Mouse (Mus musculus): ENCODE results near the gene Il27ra. TPM values are rescaled to one million over a fixed set of nuclear protein-coding genes. Genes with fewer than 3 reads are reported as not detected.

Il27ra gene
- polyA plus RNA-seq, 2 experiments, result 0.78 to 2.1 TPM

DNA sequence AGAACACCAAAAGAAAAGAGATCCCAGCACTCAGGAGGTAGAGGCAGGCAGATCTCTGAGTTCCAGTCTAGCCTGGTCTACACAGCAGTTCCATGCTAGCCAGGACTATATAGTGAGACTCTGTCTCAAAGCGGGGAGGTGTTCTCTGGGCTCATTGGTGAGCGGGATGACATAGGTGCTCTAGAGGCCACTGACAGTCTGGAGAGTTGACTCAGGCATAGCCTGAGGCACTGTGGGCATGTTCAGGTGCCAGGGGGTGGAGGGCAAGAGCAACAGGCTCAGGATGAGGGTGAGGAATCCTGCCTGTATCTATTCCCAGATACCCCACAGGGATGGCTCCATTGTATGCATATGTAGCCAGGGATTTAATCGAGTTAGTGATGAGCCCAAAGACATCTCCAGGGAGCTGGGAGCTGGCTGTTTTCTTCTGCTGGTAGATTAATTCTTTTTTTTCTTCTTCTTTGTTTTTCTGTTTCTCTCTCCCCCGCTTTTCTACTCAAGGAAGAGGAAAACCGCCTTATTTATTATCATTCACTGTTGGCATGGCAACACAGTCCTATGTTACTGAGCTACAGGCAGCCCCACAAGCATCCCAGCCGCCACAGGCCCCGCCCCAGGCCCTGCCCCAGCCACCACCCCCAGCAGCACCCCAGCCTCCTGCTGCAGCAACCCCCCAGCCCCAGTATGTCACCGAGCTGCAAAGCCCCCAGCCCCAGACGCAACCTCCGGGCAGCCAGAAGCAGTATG is 31.0 kb upstream of the Il27ra start:
- H3K9me3 ChIP-seq (ENCODE audit: control insufficient read depth, low read length), result no peaks in the 10 kb centered on the region
- no peak overlapping the region for H3K9ac ChIP-seq (ENCODE audit: low read depth, low read length, severe bottlenecking)
- peaks cover 20% of the 10 kb centered on the region for H3K36me3 ChIP-seq (ENCODE audit: control insufficient read depth, insufficient read depth, low read length)
- H3K4me3 ChIP-seq (replicated peaks; ENCODE audit: low read length), result no peak overlapping the region
- DNase-seq (ENCODE audit: low spot score), result no peak
- H3K4me1 ChIP-seq (ENCODE audit: control insufficient read depth, insufficient read depth, low read length), result peaks cover 6% of the 10 kb centered on the region; the same call in 1 of the 2 replicates
- no peak overlapping the region for H3K4me2 ChIP-seq (replicated peaks; ENCODE audit: low read depth, low read length, severe bottlenecking)
- ATAC-seq (ENCODE audit: low FRiP score, low read depth), result no peak
- TF ChIP-seq POLR2A (IDR thresholded peaks at IDR 0.05; ENCODE audit: borderline replicate concordance, extremely low read depth, insufficient read depth, insufficient read length), result no peak
- H3K27me3 ChIP-seq (ENCODE audit: control insufficient read depth, insufficient read depth, low read length), result no peaks in the 10 kb centered on the region
- WGBS, result 63% methylated on average over 9 of the region's 10 CpGs
- H3K27ac ChIP-seq (replicated peaks; ENCODE audit: low read depth, low read length), result no peak overlapping the region

DNA sequence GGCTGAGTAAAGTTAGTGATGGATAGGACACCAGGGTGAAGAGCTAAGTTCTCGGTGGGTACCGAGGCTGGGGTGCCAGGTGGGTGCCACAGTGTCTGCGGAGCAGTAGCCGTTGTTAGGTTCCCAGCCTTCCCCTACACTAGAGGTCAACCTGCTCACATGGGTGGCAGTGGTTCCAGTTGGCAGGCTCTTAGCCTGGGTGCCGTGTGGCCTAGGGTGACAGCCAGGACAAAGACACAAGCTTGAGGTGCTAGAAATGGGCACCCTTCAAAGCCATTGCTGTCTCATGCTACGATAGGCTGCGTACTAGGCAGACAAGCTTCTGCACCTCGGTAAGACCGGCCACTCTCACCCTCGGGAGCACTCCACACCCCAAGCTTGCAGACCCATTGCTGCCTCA is 29.9 kb upstream of the Il27ra start:
- Histone ChIP-seq H3K9ac (ENCODE audit: low read depth, low read length, severe bottlenecking) (no peak overlapping the region), H3K4me1 (ENCODE audit: control insufficient read depth, insufficient read depth, low read length) (peaks cover 15% of the 10 kb centered on the region; the same call in 1 of the 2 replicates), H3K4me3 (replicated peaks; ENCODE audit: low read length) (no peak overlapping the region), H3K9me3 (ENCODE audit: control insufficient read depth, low read length) (no peaks in the 10 kb centered on the region), H3K4me2 (replicated peaks; ENCODE audit: low read depth, low read length, severe bottlenecking) (no peak overlapping the region), H3K36me3 (ENCODE audit: control insufficient read depth, insufficient read depth, low read length) (peaks cover 16% of the 10 kb centered on the region; the same call in 1 of the 2 replicates), H3K27me3 (ENCODE audit: control insufficient read depth, insufficient read depth, low read length) (no peaks in the 10 kb centered on the region), H3K27ac (replicated peaks; ENCODE audit: low read depth, low read length) (no peak overlapping the region)
- ATAC-seq (ENCODE audit: low FRiP score, low read depth) (no peak), DNase-seq (ENCODE audit: low spot score) (no peak)
- 81% methylated on average over 10 of the region's 10 CpGs for WGBS
- no peak for TF ChIP-seq POLR2A (IDR thresholded peaks at IDR 0.05; ENCODE audit: borderline replicate concordance, extremely low read depth, insufficient read depth, insufficient read length)

DNA sequence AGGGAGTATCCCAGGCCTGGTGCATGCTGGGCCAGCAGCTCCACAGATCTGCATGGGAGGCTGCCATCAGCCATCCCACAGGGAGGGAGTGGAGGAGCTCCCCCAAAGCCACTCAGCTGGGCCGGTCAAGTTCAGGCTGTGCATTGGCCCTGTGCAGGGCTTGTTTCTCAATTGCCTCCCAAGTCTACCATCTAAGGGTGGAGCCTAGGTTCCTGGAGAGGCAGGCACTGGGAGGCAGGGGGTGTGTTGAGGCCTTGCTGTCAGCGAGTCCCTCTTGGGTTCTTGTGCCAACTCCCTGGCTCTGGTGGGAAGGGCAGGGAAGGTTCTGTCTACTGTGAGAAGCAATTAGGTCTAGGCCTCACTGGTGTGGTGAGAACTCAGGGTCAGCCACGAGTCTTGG is 29.5 kb upstream of the Il27ra start:
- peaks cover 15% of the 10 kb centered on the region; the same call in 1 of the 2 replicates for H3K4me1 ChIP-seq (ENCODE audit: control insufficient read depth, insufficient read depth, low read length)
- no peak for DNase-seq (ENCODE audit: low spot score)
- H3K4me2 ChIP-seq (replicated peaks; ENCODE audit: low read depth, low read length, severe bottlenecking), result no peak overlapping the region
- 75% methylated on average over 3 of the region's 3 CpGs for WGBS
- no peak for TF ChIP-seq POLR2A (IDR thresholded peaks at IDR 0.05; ENCODE audit: borderline replicate concordance, extremely low read depth, insufficient read depth, insufficient read length)
- no peaks in the 10 kb centered on the region for H3K27me3 ChIP-seq (ENCODE audit: control insufficient read depth, insufficient read depth, low read length)
- H3K4me3 ChIP-seq (replicated peaks; ENCODE audit: low read length), result no peak overlapping the region
- no peak overlapping the region for H3K27ac ChIP-seq (replicated peaks; ENCODE audit: low read depth, low read length)
- ATAC-seq (ENCODE audit: low FRiP score, low read depth), result no peak
- H3K36me3 ChIP-seq (ENCODE audit: control insufficient read depth, insufficient read depth, low read length), result peaks cover 12% of the 10 kb centered on the region; the same call in 1 of the 2 replicates
- H3K9me3 ChIP-seq (ENCODE audit: control insufficient read depth, low read length), result no peaks in the 10 kb centered on the region
- no peak overlapping the region for H3K9ac ChIP-seq (ENCODE audit: low read depth, low read length, severe bottlenecking)

DNA sequence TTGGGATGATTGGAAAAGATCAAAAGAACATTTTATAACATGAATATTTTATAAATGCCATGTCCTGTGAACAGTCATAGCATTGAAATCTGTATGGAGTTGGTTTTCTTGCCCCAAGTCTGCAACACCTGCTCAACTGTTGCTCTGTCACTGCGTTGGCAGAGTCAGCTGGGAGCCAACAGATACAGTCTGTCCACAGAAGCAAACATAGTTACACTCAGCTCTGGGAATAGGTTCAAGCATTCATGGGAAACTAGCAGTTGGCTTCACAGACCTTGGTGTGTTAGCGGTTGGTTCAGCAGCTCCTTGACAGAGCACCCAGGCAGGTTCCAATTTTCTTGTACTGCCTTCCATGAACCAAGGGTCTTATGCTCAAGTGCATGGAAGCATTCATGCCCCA is 28.3 kb upstream of the Il27ra start:
- no peak overlapping the region for H3K4me3 ChIP-seq (replicated peaks; ENCODE audit: low read length)

DNA sequence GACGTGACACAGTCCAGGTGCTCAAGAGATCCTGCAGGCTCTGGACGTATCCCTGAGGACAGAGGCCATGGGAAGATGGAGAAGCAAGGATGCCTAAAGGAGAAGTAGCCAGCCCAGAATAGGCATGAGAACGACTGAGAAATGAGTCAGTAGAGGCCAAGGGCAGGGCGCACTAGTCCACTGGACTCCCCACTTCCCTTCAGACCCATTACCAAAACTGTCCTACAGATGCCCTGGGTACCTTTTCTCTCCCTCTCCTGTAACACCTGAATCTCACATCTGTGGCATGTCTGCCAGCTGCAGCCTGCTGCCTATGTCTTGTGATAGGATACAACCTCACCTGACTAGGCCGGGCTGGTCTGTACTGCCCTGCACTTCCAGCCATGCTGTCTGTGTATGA is 27.9 kb upstream of the Il27ra start:
- 92% methylated on average over 5 of the region's 5 CpGs for WGBS
- no peak for ATAC-seq (ENCODE audit: low FRiP score, low read depth)
- Histone ChIP-seq H3K9me3 (ENCODE audit: control insufficient read depth, low read length) (no peaks in the 10 kb centered on the region), H3K27me3 (ENCODE audit: control insufficient read depth, insufficient read depth, low read length) (no peaks in the 10 kb centered on the region), H3K27ac (replicated peaks; ENCODE audit: low read depth, low read length) (no peak overlapping the region), H3K4me2 (replicated peaks; ENCODE audit: low read depth, low read length, severe bottlenecking) (no peak overlapping the region), H3K9ac (ENCODE audit: low read depth, low read length, severe bottlenecking) (no peak overlapping the region), H3K4me1 (ENCODE audit: control insufficient read depth, insufficient read depth, low read length) (peaks cover 15% of the 10 kb centered on the region; the same call in 1 of the 2 replicates), H3K4me3 (replicated peaks; ENCODE audit: low read length) (no peak overlapping the region), H3K36me3 (ENCODE audit: control insufficient read depth, insufficient read depth, low read length) (0 out of 2 replicates have a peak, but pooled peaks cover under 1% of the 10 kb centered on the region)
- no peak for DNase-seq (ENCODE audit: low spot score)
- no peak for TF ChIP-seq POLR2A (IDR thresholded peaks at IDR 0.05; ENCODE audit: borderline replicate concordance, extremely low read depth, insufficient read depth, insufficient read length)

More for the DNA sequence above, 28.3 kb upstream of the Il27ra start:
- no peak overlapping the region for H3K9ac ChIP-seq (ENCODE audit: low read depth, low read length, severe bottlenecking)
- WGBS, result 88% methylated on average over 2 of the region's 2 CpGs
- no peak for TF ChIP-seq POLR2A (IDR thresholded peaks at IDR 0.05; ENCODE audit: borderline replicate concordance, extremely low read depth, insufficient read depth, insufficient read length)
- H3K27ac ChIP-seq (replicated peaks; ENCODE audit: low read depth, low read length), result no peak overlapping the region
- no peaks in the 10 kb centered on the region for H3K27me3 ChIP-seq (ENCODE audit: control insufficient read depth, insufficient read depth, low read length)
- H3K4me1 ChIP-seq (ENCODE audit: control insufficient read depth, insufficient read depth, low read length), result peaks cover 15% of the 10 kb centered on the region; the same call in 1 of the 2 replicates
- DNase-seq (ENCODE audit: low spot score) (no peak), ATAC-seq (ENCODE audit: low FRiP score, low read depth) (no peak)
- H3K9me3 ChIP-seq (ENCODE audit: control insufficient read depth, low read length), result no peaks in the 10 kb centered on the region
- no peak overlapping the region for H3K4me2 ChIP-seq (replicated peaks; ENCODE audit: low read depth, low read length, severe bottlenecking)
- 0 out of 2 replicates have a peak, but pooled peaks cover 5% of the 10 kb centered on the region for H3K36me3 ChIP-seq (ENCODE audit: control insufficient read depth, insufficient read depth, low read length)

Data from limb, embryonic 14.5 days (tissue).